Mouse (Mus musculus) hindbrain, embryonic 13.5 days (tissue): Measurements from ENCODE around the gene Camta1. TPM values are rescaled to one million over a fixed set of nuclear protein-coding genes. Genes with fewer than 3 reads are reported as not detected.

Source experiments
- ATAC-seq: fragments of 200-750 bp; cut with Nextera tagmentation; 2 replicates; pipeline ENCODE4 v1.8.0; 2017; ENCODE audit warnings: moderate TSS enrichment; ENCODE audit not compliant: low FRiP score
- H3K27ac ChIP-seq: fragments of 300-500 bp; sonication (generic); 2 replicates; pipeline ENCODE4 v1.5.1; 2015; ENCODE audit warnings: inconsistent platforms, mild to moderate bottlenecking, moderate library complexity
- H3K27me3 ChIP-seq: fragments of 300-500 bp; sonication (generic); 2 replicates; pipeline ENCODE4 v1.6.1; 2015; ENCODE audit warnings: mild to moderate bottlenecking, inconsistent platforms
- H3K36me3 ChIP-seq: fragments of 300-500 bp; sonication (generic); 2 replicates; pipeline ENCODE4 v1.6.1; 2015; ENCODE audit warnings: mild to moderate bottlenecking, inconsistent platforms
- H3K4me1 ChIP-seq: fragments of 300-500 bp; sonication (generic); replicated peaks from 2 replicates; pipeline ENCODE4 v1.6.1; 2015; ENCODE audit warnings: inconsistent platforms
- H3K4me2 ChIP-seq: fragments of 300-500 bp; sonication (generic); 2 replicates; pipeline ENCODE4 v1.6.1; 2015; ENCODE audit warnings: inconsistent platforms, mild to moderate bottlenecking, moderate library complexity
- H3K4me3 ChIP-seq: fragments of 300-500 bp; sonication (generic); 2 replicates; pipeline ENCODE4 v1.5.1; 2015; ENCODE audit warnings: mild to moderate bottlenecking, inconsistent platforms
- H3K9ac ChIP-seq: fragments of 300-500 bp; sonication (generic); 2 replicates; pipeline ENCODE4 v1.6.1; 2015; ENCODE audit warnings: mild to moderate bottlenecking, inconsistent platforms
- H3K9me3 ChIP-seq: fragments of 300-500 bp; sonication (generic); 2 replicates; pipeline ENCODE4 v1.6.1; 2016; ENCODE audit warnings: inconsistent platforms
- WGBS: fragments of 180-500 bp; shearing (Covaris S2); methylation state at CpG from one replicate; pipeline ENCODE4 v1.1.7; 2015; 5-methylcytosine and 5-hydroxymethylcytosine counted together
- polyA plus RNA-seq: library from polyadenylated mRNA; unstranded; fragments of >200 nt; fragmentation: Nextera tagmentation; extraction: Ambion mirVana; gene quantifications from 2 replicates; pipeline ENCODE4 v1.2.1, GENCODE M21; 2015

The Camta1 gene
- polyA plus RNA-seq, 1 experiment from 2014 or later, result 159 TPM

- no peak overlapping the region for H3K4me3 ChIP-seq
- WGBS, result 61% methylated on average over 17 of the region's 17 CpGs
- H3K27ac ChIP-seq, result peak overlapping the region; percentile 18; the same call in 1 of the 2 replicates
Measured at GRCm38 (mm10) chr4:151404581-151405256, 457.0 kb downstream of the Camta1 start.

GRCm38 (mm10) chr4:151401685-151402397 lies 459.8 kb downstream of the Camta1 start:
- H3K27me3 ChIP-seq, result no peaks in the 10 kb centered on the region
- H3K4me1 ChIP-seq, result peaks cover 34% of the 10 kb centered on the region
- ATAC-seq, result 0 out of 2 replicates have a peak, but pooled peaks have one; percentile 32
- H3K9me3 ChIP-seq, result no peaks in the 10 kb centered on the region
- no peaks in the 10 kb centered on the region for H3K36me3 ChIP-seq
- H3K9ac ChIP-seq, result no peak overlapping the region
- H3K27ac ChIP-seq, result peak overlapping the region; percentile 55
- WGBS, result 84% methylated on average over 22 of the region's 22 CpGs
- H3K4me3 ChIP-seq, result no peak overlapping the region
- H3K4me2 ChIP-seq, result no peak overlapping the region

More at GRCm38 (mm10) chr4:151404581-151405256, 457.0 kb downstream of the Camta1 start:
- Histone ChIP-seq H3K9me3 (no peaks in the 10 kb centered on the region), H3K36me3 (no peaks in the 10 kb centered on the region), H3K4me1 (peaks cover 38% of the 10 kb centered on the region), H3K4me2 (no peak overlapping the region), H3K9ac (no peak overlapping the region), H3K27me3 (no peaks in the 10 kb centered on the region)
- no peak for ATAC-seq

GRCm38 (mm10) chr4:151396536-151396935 lies 465.1 kb downstream of the Camta1 start:
- Histone ChIP-seq H3K27ac (no peak overlapping the region), H3K27me3 (no peaks in the 10 kb centered on the region), H3K9me3 (no peaks in the 10 kb centered on the region), H3K4me2 (no peak overlapping the region), H3K36me3 (no peaks in the 10 kb centered on the region), H3K4me3 (no peak overlapping the region), H3K9ac (no peak overlapping the region), H3K4me1 (peaks cover 38% of the 10 kb centered on the region)
- WGBS, result 58% methylated on average over 7 of the region's 7 CpGs
- peak; percentile 73 for ATAC-seq

GRCm38 (mm10) chr4:151389345-151389744 lies 472.3 kb downstream of the Camta1 start:
- 0 out of 2 replicates have a peak overlapping the region, but pooled peaks have one; percentile 19 for H3K9ac ChIP-seq
- ATAC-seq, result no peak; the same call in 1 of the 2 replicates
- no peaks in the 10 kb centered on the region for H3K36me3 ChIP-seq
- peak overlapping the region; percentile 79 for H3K27ac ChIP-seq
- H3K4me3 ChIP-seq, result no peak overlapping the region
- no peaks in the 10 kb centered on the region for H3K9me3 ChIP-seq
- H3K27me3 ChIP-seq, result no peaks in the 10 kb centered on the region
- H3K4me2 ChIP-seq, result no peak overlapping the region
- peaks cover 61% of the 10 kb centered on the region for H3K4me1 ChIP-seq
- WGBS, result 36% methylated on average over 11 of the region's 11 CpGs

GRCm38 (mm10) chr4:151386701-151387451 lies 474.8 kb downstream of the Camta1 start:
- Histone ChIP-seq H3K4me2 (peak overlapping the region; percentile 65), H3K27ac (peak overlapping the region; percentile 74), H3K9ac (peak overlapping the region; percentile 57), H3K4me3 (peak overlapping the region; percentile 28), H3K9me3 (no peaks in the 10 kb centered on the region), H3K4me1 (peaks cover 52% of the 10 kb centered on the region), H3K27me3 (0 out of 2 replicates have a peak, but pooled peaks cover 5% of the 10 kb centered on the region), H3K36me3 (no peaks in the 10 kb centered on the region)
- no peak; the same call in 1 of the 2 replicates for ATAC-seq
- WGBS, result under 1% methylated on average over 24 of the region's 24 CpGs

GRCm38 (mm10) chr4:151385985-151386700 lies 475.5 kb downstream of the Camta1 start:
- peak; percentile 49; the same call in 1 of the 2 replicates for ATAC-seq
- H3K4me2 ChIP-seq, result peak overlapping the region; percentile 65
- H3K9ac ChIP-seq, result peak overlapping the region; percentile 57; the same call in 1 of the 2 replicates
- H3K36me3 ChIP-seq, result no peaks in the 10 kb centered on the region
- H3K9me3 ChIP-seq, result no peaks in the 10 kb centered on the region
- peak overlapping the region; percentile 74 for H3K27ac ChIP-seq
- H3K27me3 ChIP-seq, result 0 out of 2 replicates have a peak, but pooled peaks cover 5% of the 10 kb centered on the region
- H3K4me1 ChIP-seq, result peaks cover 52% of the 10 kb centered on the region
- H3K4me3 ChIP-seq, result peak overlapping the region; percentile 28
- 9% methylated on average over 12 of the region's 12 CpGs for WGBS

- no peaks in the 10 kb centered on the region for H3K27me3 ChIP-seq
- H3K9me3 ChIP-seq, result no peaks in the 10 kb centered on the region
- no peak overlapping the region for H3K4me3 ChIP-seq
- H3K4me1 ChIP-seq, result peaks cover 31% of the 10 kb centered on the region
- no peak overlapping the region for H3K4me2 ChIP-seq
- H3K27ac ChIP-seq, result peak overlapping the region; percentile 70; the same call in 1 of the 2 replicates
- no peaks in the 10 kb centered on the region for H3K36me3 ChIP-seq
- WGBS, result 45% methylated on average over 1 of the region's 1 CpGs
- ATAC-seq, result no peak
- no peak overlapping the region for H3K9ac ChIP-seq
Measured at GRCm38 (mm10) chr4:151377731-151378130, 483.9 kb downstream of the Camta1 start.

- no peak overlapping the region for H3K4me2 ChIP-seq
- H3K9me3 ChIP-seq, result no peaks in the 10 kb centered on the region
- ATAC-seq, result no peak
- no peak overlapping the region for H3K9ac ChIP-seq
- no peak overlapping the region for H3K4me3 ChIP-seq
- no peaks in the 10 kb centered on the region for H3K36me3 ChIP-seq
- peak overlapping the region; percentile 70 for H3K27ac ChIP-seq
- peaks cover 31% of the 10 kb centered on the region for H3K4me1 ChIP-seq
- no peaks in the 10 kb centered on the region for H3K27me3 ChIP-seq
- 52% methylated on average over 26 of the region's 26 CpGs for WGBS
Measured at GRCm38 (mm10) chr4:151376234-151376633, 485.4 kb downstream of the Camta1 start.

- Histone ChIP-seq H3K36me3 (no peaks in the 10 kb centered on the region), H3K27me3 (no peaks in the 10 kb centered on the region), H3K4me1 (peaks cover 40% of the 10 kb centered on the region), H3K4me2 (no peak overlapping the region), H3K27ac (no peak overlapping the region), H3K4me3 (no peak overlapping the region), H3K9ac (no peak overlapping the region), H3K9me3 (no peaks in the 10 kb centered on the region)
- 61% methylated on average over 11 of the region's 12 CpGs for WGBS
- ATAC-seq, result no peak
Measured at GRCm38 (mm10) chr4:151372855-151373566, 488.7 kb downstream of the Camta1 start.

GRCm38 (mm10) chr4:151366941-151367545 lies 494.6 kb downstream of the Camta1 start:
- Histone ChIP-seq H3K4me2 (no peak overlapping the region), H3K27me3 (no peaks in the 10 kb centered on the region), H3K4me1 (peaks cover 37% of the 10 kb centered on the region), H3K36me3 (no peaks in the 10 kb centered on the region), H3K27ac (peak overlapping the region; percentile 69), H3K9ac (0 out of 2 replicates have a peak overlapping the region, but pooled peaks have one; percentile 25), H3K4me3 (no peak overlapping the region), H3K9me3 (no peaks in the 10 kb centered on the region)
- WGBS, result 52% methylated on average over 14 of the region's 14 CpGs
- no peak; the same call in 1 of the 2 replicates for ATAC-seq
